Mouse (Mus musculus) kidney, adult 2 months (tissue): Measurements from ENCODE around the gene Kcmf1.

Experiments
- CTCF ChIP-seq: fragments of 200-500 bp; conservative IDR thresholded peaks from 2 replicates; pipeline ENCODE4 v1.5.1; 2011; ENCODE audit warnings: low read depth, mild to moderate bottlenecking, control low read depth, low read length, moderate library complexity, mixed read lengths; ENCODE audit not compliant: insufficient read depth, insufficient read length
- POLR2A ChIP-seq: fragments of 200-500 bp; IDR thresholded peaks from one replicate; pipeline ENCODE4 v1.6.1; 2011; ENCODE audit warnings: low read depth, low read length, control low read depth

GRCm38 (mm10) chr6:72809522-72810149, 90.1 kb downstream of the Kcmf1 start:
- TF ChIP-seq CTCF (no peak), POLR2A (no peak)
